Mouse (Mus musculus): ENCODE measurements around the gene Nsun2.

GRCm38 (mm10) chr13:69593453-69593852 lies 59.9 kb downstream of the Nsun2 start:
- TF ChIP-seq CTCF (IDR thresholded peaks at IDR 0.05; ENCODE audit: borderline replicate concordance, control insufficient read depth, extremely low read depth, insufficient read depth, low read length, poor library complexity) (no peak), POLR2A (IDR thresholded peaks at IDR 0.05; ENCODE audit: control insufficient read depth, extremely low read depth, insufficient read depth, low read length, poor library complexity) (no peak)
